Mouse (Mus musculus) MEL (cell line): ENCODE measurements around the gene Ebp.

Experiments used
- BHLHE40 ChIP-seq: IDR thresholded peaks from 2 replicates; pipeline ENCODE4 v1.6.1; 2012; ENCODE audit warnings: low read depth, mild to moderate bottlenecking, inconsistent platforms, low read length, improper control_type of control experiment, borderline replicate concordance
- CTCF ChIP-seq, 3 experiments: IDR thresholded peaks in 2 of 3; conservative IDR thresholded peaks in 1 of 3; 2 replicates each; pipeline ENCODE4 v1.5.1; 2011 to 2012; ENCODE audit warnings: low read length in 3 of 3, low read depth in 2 of 3, mild to moderate bottlenecking in 2 of 3, improper control_type of control experiment in 1 of 3, inconsistent platforms in 1 of 3, mixed read lengths in 1 of 3, moderate library complexity in 1 of 3; ENCODE audit not compliant: control insufficient read depth in 1 of 3, insufficient read depth in 1 of 3, poor library complexity in 1 of 3, severe bottlenecking in 1 of 3
- EP300 ChIP-seq, 2 experiments: IDR thresholded peaks; 2 replicates each; pipeline ENCODE4 v1.6.1; 2011; ENCODE audit warnings: improper control_type of control experiment in 2 of 2, low read length in 2 of 2, low read depth in 1 of 2, mild to moderate bottlenecking in 1 of 2
- POLR2A ChIP-seq, 2 experiments: IDR thresholded peaks; 2 replicates each; pipeline ENCODE4 v1.6.1; 2011 to 2012; ENCODE audit warnings: low read length in 2 of 2, mild to moderate bottlenecking in 2 of 2, control low read depth in 1 of 2, improper control_type of control experiment in 1 of 2, low read depth in 1 of 2, moderate library complexity in 1 of 2; ENCODE audit not compliant: control insufficient read depth in 1 of 2, insufficient read depth in 1 of 2, poor library complexity in 1 of 2
- POLR2AphosphoS2 ChIP-seq: IDR thresholded peaks from 2 replicates; pipeline ENCODE4 v1.6.1; 2011; ENCODE audit warnings: low read length, improper control_type of control experiment
- POLR2AphosphoS5 ChIP-seq: IDR thresholded peaks from 2 replicates; pipeline ENCODE4 v1.6.1; 2012; ENCODE audit warnings: low read depth, borderline replicate concordance, mild to moderate bottlenecking, inconsistent platforms, low read length, moderate library complexity, mixed read lengths
- SMC3 ChIP-seq: IDR thresholded peaks from 2 replicates; pipeline ENCODE4 v1.6.1; 2011; ENCODE audit warnings: low read depth, low read length, improper control_type of control experiment
- TCF12 ChIP-seq: IDR thresholded peaks from 2 replicates; pipeline ENCODE4 v1.6.1; 2014; ENCODE audit warnings: low read depth, mild to moderate bottlenecking, inconsistent platforms, low read length, improper control_type of control experiment, moderate library complexity
- USF1 ChIP-seq: IDR thresholded peaks from 2 replicates; pipeline ENCODE4 v1.6.1; 2014; ENCODE audit warnings: low read depth, mild to moderate bottlenecking, inconsistent platforms, low read length, improper control_type of control experiment, moderate library complexity
- ZC3H11A ChIP-seq: IDR thresholded peaks from 2 replicates; pipeline ENCODE4 v1.6.1; 2012; ENCODE audit warnings: low read depth, mild to moderate bottlenecking, inconsistent platforms, low read length, improper control_type of control experiment
- ZKSCAN1 ChIP-seq: IDR thresholded peaks from 2 replicates; pipeline ENCODE4 v1.6.1; 2012; ENCODE audit warnings: low read depth, mild to moderate bottlenecking, inconsistent platforms, low read length, improper control_type of control experiment, moderate library complexity
- ZMIZ1 ChIP-seq: IDR thresholded peaks from 2 replicates; pipeline ENCODE4 v1.6.1; 2012; ENCODE audit warnings: low read depth, mild to moderate bottlenecking, inconsistent platforms, low read length, improper control_type of control experiment, moderate library complexity

- TF ChIP-seq POLR2AphosphoS2 (no peak), CTCF (IDR thresholded peaks at IDR 0.05 in 2 of 3, conservative IDR thresholded peaks at IDR 0.05 in 1 of 3; ENCODE audit: control insufficient read depth in 1 of 3, insufficient read depth in 1 of 3, low read depth in 2 of 3, low read length in 3 of 3, poor library complexity in 1 of 3, severe bottlenecking in 1 of 3) (no peak), ZC3H11A (no peak), BHLHE40 (no peak), ZMIZ1 (no peak), POLR2A (IDR thresholded peaks at IDR 0.05; ENCODE audit: control insufficient read depth in 1 of 2, insufficient read depth in 1 of 2, low read depth in 1 of 2, low read length in 2 of 2, poor library complexity in 1 of 2) (no peak), ZKSCAN1 (no peak), POLR2AphosphoS5 (no peak), SMC3 (no peak), TCF12 (no peak), USF1 (no peak), EP300 (IDR thresholded peaks at IDR 0.05; ENCODE audit: low read depth in 1 of 2, low read length in 2 of 2) (no peak)
Measured at GRCm38 (mm10) chrX:8205551-8205950, 12.2 kb upstream of the Ebp start.
